Mouse (Mus musculus) heart, adult 11 months (tissue): ENCODE measurements around the gene Fbxl5.

Experiments
- DNase-seq: peaks from one replicate; pipeline ENCODE4 v3.0.0; 2022

Fbxl5 gene

GRCm38 (mm10) chr5:43827366-43827765, 5.9 kb upstream of the Fbxl5 start:
- peak; percentile 48 for DNase-seq

DNA sequence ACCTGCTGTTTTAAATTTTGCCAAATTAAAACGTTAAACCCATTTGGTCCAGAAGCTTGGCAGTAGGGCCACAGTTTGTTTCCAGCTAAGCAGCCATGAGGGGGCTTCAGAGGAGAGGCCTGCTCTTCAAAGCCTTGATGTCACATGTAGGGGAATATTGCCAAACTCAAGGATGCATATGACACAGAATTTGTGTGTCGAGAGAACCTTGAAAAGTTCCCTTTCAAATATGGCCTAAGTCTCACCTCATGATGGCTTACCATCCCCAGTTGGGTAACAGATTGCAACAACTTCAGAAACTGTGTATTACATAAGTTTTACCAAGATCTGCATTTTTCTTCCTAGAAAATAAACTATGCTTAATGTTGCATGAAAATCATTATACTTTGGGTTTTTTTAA, 5.4 kb upstream of the Fbxl5 start:
- DNase-seq: no peak

DNA sequence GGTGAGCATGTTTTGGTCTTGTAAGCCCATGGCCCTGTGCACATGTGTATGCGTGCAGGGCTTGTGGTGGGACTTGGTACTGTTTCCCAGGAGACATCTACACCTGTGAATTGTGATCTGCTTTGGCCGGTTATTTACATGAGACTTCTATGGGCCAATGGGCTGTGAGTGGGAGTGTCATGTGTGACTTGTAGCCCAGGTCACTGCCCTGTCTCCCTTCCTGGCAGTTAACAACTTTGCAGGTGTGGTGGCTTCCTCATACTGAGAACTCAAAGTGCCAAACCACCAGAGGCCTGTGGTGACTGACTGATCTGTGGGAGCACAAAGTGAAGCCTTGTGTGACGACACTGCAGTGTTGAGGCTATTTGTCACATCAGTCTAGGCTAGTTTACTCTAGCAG, 3.1 kb upstream of the Fbxl5 start:
- peak; percentile 85 for DNase-seq

DNA sequence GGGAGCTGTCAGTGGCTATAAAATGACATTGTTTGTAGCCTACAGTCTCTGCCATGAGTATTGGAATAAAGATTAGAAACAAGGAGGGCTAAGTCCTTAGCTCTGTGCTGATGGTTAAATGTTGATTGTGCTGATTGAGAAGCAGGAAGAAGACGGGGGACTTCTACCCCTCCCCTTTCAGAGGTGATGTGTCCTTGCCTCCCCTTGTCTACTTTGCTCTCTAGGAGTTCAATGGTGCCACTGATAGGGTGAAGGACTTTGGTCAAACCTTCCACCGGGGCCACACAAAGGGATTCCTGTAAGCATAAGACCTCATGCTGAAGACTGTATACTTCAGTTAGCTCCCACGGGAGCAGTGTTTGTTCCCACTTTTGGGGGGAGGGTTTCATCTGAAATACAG, 1.4 kb upstream of the Fbxl5 start:
- DNase-seq: peak; percentile 46

DNA sequence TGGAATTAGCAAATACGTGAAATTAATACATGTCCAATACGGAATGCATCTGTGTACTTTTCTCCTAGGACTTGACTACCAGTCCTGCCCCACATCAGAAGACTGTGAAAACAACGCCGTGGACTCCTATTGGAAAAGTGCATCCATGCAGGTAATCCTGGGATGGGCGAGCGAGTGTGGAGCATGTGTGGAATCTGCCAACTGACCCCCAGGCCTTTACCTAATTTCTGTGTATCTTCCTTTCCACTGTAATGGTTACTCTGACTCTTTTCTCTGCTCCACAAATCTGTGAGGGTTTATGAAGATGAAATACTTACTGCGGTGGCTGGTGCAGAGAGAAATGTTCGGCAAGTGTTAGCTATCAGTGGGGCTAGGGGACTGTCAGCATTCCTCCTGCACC, 761 bp upstream of the Fbxl5 start:
- DNase-seq: peak; percentile 53

- DNase-seq: peak; percentile 87
Measured at GRCm38 (mm10) chr5:43820785-43821184, 653 bp downstream of the Fbxl5 start.

DNA sequence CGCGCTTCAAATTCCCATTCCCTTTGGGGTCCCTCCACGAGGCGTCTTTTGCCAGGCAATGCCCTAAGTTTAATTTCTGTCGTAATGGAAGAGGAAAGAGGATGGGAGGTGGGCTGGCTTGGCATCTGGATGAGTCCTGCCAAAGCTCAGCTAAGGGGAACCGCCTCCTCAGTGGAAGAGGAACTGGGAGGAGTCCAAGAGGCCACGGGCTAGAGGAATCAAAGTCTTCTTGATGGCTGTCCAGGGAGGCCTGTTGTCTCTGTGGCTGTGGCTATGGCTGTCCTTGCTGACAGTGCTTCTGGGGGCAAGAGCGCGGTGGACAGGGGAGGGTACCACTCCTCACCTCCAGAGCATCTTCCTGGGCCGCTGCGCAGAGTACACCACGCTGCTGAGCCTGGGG, 2.7 kb downstream of the Fbxl5 start, which contains the start of gene Bst1:
Bst1 (plus strand) TSS at position 191 of the 400 bp plus-strand sequence.
- peak; percentile 91 for DNase-seq

GRCm38 (mm10) chr5:43815769-43816168, 5.7 kb downstream of the Fbxl5 start:
- DNase-seq: no peak

DNA sequence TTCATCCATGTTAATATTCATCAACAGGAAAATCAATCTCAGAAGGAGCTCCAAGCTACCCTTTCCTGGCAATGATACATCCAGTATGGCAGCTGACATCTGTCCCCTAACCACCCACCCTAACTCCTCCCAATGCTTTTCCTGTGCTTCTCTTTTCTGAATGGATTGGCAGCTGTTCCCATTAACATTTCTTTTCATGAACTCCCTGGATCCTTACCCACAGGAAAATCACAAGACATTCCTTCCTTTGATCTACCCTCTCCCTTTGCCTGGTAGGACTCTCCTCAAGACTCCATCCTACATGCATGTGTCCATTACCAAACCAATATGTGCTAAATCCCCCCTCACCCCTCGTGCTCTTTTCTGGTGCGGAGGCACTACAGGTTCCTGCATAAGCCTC, 6.9 kb downstream of the Fbxl5 start:
- peak; percentile 58 for DNase-seq

DNA sequence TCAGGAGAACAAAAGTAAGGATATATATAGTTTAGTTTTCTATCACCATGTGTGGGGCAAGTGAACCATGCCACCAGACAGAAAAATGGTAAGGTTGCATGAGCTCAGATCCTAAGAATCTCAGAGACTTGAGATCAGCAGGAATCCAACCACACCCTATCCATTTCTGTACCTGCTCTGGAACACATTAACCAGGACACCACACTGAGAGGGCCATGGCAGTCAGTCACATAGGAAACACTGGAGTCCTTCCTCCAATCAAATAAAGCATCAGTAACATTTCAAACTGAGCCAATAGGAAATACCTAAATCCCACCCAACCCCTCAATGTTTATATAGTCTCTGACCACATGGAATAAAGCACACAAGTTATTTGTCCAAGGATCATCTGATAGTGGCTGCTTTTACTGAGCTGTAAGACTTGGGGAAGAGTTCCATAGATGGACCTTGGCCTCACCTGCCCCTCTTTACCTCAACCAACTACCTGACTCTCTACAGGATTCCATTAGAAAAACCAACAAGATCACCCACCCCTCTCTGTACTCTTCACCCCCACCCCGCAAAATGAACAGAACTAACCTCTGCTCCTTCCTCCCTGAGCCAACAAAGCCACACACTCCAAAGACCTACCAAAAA, 10.9 kb downstream of the Fbxl5 start:
- DNase-seq: peak; percentile 66

GRCm38 (mm10) chr5:43807744-43808696, 13.4 kb downstream of the Fbxl5 start:
- peak; percentile 98 for DNase-seq

DNA sequence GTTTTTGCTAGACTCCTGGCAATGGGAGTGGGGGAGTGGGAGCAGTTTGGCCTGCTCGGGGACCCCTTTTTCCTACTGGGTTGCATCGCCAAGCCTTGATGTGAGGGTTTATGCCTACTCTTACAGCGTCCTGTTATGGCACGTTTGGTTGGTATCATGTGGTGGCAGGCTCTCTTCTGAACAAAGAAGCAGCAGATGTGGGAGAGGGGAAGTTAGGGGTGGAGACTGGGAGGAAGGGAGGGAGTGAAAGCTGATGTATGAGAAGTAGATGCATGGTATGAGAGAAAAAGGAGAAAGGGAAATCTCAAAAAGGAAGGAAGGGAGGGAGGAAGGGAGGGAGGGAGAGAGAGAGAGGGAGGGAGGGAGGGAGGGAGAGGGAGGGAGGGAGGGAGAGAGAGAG, 14.5 kb downstream of the Fbxl5 start:
- peak; percentile 57 for DNase-seq

- DNase-seq: peak; percentile 41
Measured at GRCm38 (mm10) chr5:43806340-43806739, 15.1 kb downstream of the Fbxl5 start.

GRCm38 (mm10) chr5:43805401-43805800, 16.0 kb downstream of the Fbxl5 start:
- DNase-seq: peak; percentile 51

DNA sequence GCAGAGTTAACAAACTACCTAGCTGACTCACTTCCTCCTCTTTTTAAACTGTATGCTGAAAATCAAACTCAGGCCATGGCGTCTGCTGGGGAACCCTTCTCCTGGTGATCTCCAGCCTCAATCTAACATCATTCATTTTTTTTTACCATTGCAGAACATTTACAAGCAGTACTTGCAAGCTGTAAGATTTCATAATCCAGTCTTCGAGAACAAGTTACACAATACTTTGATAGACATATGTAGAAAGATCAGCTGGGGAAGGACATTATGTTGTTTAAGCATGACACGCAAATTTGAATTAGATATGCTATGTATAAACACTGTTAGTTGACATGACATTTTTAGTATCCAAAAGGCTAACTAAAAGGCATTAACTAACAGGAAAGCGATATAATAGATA, 19.6 kb downstream of the Fbxl5 start:
- no peak for DNase-seq

DNA sequence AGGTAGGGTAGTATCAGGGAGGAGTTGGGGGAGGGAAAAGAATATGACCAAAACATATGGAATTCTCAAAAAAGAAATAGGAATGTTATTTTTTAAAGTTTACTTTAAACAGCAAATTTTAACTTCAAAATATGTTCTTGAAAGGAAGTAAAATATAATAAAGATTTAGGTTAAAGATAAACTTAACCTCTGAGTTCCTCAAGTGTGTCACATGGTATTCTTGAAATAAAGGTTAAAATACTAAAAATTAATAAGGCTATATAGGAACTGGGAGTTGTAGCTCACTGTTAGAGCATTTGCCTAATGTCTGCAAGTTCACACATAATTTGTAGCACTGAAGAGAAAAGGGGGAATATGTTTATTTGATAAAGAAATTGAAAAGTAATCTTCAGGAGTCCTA, 20.2 kb downstream of the Fbxl5 start:
- no peak for DNase-seq

DNA sequence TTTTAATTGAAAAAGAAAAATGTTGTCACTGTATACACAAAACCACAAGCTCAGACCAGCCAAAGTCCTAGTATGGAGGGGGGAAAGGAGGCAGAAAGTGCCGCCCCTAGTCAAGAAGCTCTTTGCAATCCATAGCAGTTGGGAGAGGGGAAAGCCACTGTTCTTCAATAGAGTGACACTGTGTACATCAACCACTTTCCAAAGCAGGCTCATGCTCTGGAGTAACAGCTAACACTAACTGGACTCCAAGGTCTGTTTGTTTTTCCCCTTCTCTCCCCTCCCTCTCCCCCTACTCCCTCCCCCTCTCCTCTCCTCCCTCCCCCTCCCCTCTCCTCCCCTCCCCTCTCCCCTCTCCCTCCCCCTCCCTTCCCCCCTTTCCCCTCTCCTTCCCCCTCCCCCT, 20.7 kb downstream of the Fbxl5 start:
- peak; percentile 43 for DNase-seq

DNA sequence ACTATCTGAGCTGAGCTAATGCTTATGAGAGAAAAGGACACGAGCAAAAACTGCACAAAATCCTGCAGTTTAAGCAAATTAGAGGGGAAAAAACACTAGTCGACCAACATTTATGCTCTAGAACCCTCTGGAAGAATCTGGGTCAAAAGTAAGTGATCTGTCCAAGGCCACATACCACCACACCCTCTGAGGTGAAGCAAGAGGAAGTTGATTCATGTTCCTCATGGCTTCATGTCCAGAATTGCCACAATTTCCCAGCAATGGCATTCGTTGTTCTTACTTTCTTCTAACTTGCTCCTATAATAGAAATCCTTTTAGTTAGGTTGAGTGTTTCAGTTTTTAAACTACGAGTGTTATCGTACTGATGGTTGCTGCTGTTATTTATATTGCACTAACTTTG, 21.9 kb downstream of the Fbxl5 start:
- no peak for DNase-seq

DNA sequence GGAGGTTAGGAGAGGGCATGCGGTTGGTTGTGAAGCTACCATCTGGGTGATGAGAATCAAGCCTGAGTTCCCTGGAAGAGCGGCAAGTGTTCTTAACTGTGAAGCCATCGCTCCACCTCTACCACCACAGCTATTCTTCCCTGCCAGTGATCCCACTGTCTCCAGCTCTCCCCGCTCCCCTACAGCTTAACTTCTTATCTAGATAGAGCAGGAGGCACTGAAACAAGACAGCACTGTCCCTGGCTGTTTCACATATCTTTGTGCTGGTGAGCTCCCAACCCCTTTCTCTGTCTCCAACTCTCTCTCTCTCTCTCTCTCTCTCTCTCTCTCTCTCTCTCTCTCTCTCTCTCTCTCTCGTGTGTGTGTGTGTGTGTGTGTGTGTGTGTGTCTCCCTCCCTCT, 29.1 kb downstream of the Fbxl5 start:
- no peak for DNase-seq

DNA sequence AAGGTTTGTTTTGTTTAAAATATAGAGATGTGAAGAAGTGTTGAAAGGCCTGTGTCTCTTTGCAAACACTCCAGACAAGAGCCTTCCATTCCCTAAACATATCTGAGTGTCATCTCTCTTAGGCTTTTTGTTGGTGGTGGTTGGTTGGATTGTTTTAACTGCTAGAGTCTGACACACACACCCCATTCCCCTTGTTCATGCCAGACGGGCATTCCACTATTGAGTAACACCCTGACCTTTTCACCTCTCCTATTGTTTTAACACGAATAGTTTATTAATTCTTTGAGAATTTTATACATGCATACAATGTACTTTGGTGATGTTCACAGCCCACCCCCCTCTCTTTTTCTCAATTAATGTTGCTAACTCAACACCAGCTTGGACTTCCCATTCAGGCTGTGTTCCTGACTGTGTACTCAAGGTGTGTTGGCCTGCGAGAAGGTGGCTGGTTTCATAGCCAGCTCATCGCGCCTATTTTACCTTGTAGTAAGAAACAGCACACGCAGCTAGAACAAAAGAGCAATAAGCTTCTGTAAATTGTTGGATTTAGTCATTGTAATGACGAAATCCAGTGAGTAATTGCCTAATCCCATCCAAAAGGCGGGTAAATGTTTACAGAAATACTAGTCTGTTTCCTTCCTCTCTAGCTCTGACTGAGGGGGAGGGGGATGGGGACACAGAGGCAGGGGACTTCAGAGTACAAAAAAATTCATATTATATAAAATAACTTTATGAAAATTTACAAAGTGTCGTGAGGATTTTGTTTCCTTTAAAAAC, 33.3 kb downstream of the Fbxl5 start:
- no peak for DNase-seq

DNA sequence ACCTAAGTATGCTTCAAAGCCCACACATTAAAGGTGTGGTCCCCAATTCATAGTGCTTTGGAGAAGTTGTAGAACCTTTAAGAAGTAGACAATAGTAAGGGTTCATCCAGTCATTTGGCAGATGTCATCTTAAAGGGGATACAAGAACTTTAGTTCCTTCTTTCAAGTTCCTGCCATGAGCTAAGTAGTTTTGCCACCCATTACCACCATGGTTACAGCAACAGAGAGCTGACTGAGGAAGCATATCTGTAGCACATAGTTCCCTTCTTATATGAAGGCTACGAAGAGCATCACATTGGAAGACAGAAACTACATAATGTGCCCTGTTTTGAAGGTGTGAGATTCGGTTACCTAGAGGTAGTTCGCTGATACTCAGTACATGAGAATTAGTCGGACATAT, 34.8 kb downstream of the Fbxl5 start:
- peak; percentile 79 for DNase-seq

DNA sequence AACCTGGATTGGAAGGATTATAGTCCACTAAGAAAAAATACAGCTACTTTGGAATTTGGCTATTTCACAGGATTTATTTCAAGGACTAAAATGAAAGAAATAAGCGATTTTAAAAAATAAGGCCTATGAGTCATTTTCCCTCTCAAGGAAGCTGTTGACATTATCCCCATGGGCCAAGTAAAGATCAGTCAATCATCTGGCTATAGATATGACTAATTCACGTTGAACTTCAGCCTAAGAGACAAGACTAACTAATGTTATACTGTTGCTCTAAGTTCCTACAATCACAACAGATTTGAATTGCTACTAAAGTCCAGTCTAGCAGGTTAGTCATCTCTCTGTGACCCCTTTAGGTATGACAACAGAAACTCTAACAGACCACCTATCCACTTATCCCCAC, 37.4 kb downstream of the Fbxl5 start:
- DNase-seq: no peak
